Mouse (Mus musculus) cerebellum, adult 18-20 months (tissue): ENCODE results near the gene Tbk1.

Source experiments
- DNase-seq, 2 experiments: peaks; one replicate each; pipeline ENCODE4 v3.0.0; 2021

Tbk1 gene

GRCm38 (mm10) chr10:121496616-121497015 lies 90.0 kb downstream of the Tbk1 start:
- DNase-seq, result no peak
